Mouse (Mus musculus): ENCODE data around the gene Tbc1d22a.
A peak's percentile ranks its signal among the peaks of the same experiment; 100 is the strongest.
"Not testable (repeated sequence)": the region's sequence is repeated elsewhere in the genome, so short reads cannot be mapped to it uniquely, and the experiment has no call there.

Gene Tbc1d22a

GRCm38 (mm10) chr15:86181321-86181720 is 32.9 kb upstream of the Tbc1d22a start:
- DNase-seq (ENCODE audit: low read depth), result not testable (repeated sequence)

DNA sequence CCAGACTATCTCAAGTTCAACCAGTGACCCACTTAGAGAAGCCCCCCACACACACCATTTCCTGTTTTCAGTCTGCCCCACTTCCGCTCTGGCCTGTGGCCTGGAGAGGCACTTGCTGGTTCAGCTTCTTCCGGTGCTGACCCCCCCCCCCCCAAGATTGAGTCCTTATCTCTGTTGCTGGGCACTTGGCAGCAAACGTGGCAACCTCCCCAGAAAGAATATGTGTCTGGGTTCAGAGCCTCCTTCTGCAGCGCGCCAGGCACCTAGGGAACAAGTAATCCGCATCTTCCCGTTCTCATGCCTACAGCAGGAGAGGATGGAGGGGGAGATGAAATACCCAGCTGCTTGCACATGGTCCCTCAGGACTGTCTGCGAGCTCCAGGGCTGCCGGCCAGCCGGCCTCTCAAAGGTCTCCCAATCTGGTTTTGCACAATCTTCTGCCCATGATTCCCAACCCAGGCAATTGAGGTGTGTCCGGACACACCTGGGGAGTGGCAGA is 32.3 kb upstream of the Tbc1d22a start:
- DNase-seq (ENCODE audit: low read depth), result peak; percentile 87

- DNase-seq (ENCODE audit: low read depth), result peak; percentile 79
These were observed 31.6 kb upstream of the Tbc1d22a start for GRCm38 (mm10) chr15:86182646-86183045.

DNA sequence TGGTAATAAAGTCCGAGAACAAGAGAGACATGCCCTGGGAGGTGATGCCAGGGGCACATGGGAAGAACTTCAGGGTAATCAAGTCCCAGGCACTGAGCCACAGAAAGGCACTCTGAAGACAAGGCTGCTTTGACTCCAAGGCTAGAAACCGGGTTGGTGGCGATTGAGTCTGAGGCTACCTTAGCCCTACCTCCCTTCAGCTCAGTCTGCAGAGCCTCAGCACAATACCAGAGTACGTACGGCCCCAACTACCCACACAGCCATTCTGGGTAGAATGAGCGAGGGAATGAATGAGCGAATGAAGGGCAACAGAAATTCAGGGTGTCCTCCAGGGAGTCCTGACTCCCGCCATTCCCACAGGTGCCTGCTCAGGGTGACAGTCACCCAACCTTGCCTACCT is 30.8 kb upstream of the Tbc1d22a start:
- no peak for DNase-seq (ENCODE audit: low read depth)

- DNase-seq (ENCODE audit: low read depth), result no peak
These were observed 30.2 kb upstream of the Tbc1d22a start for GRCm38 (mm10) chr15:86184071-86184470.

- DNase-seq (ENCODE audit: low read depth), result peak; percentile 64
These were observed 29.2 kb upstream of the Tbc1d22a start for GRCm38 (mm10) chr15:86184851-86185688.

DNA sequence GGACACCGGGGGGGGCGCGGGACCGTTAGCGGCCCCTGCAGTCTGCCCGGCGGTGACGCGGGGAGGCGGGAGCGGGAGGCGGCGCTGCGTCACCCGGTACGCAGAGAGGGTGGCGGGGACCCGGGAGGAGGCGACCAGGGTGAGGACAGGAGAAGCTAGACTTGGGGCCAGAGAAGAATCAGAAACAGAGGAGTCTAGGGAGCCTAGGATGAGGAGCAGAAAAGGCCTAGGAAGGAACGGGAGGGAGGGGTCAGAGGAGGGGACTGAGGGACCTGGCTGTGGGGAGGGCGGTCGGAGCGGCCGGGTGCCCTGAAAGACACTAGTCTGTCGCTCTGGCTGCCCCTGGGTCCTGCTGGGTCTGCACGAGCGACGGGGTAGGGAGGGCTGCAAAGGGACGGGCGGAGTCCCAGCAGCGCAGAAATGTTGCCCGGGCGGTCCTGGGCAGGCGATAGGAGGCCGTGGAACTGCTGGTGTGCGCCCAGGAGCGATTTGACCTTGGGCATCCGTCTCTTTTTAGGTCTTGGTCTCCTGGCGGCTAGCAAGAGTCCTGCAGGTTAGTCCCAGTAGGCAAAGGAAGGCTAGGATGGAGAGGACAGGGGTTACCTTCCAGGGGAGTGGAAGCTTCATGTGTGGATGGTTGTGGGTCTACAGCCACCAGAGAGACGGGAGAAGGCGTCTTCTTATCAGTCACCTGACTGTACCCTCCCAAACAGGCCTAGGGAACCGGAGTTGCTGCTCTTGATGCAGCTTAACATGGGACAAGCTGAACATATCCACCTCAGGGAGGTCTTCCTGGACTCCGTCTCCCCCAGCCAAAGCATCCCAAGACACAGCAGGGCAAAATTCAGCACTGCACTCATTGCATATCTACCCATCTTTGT is 28.3 kb upstream of the Tbc1d22a start, which contains the start of gene Cerk:
TSS of gene Cerk (minus strand) at position 453 of the 881 bp plus-strand sequence.
- DNase-seq (ENCODE audit: low read depth), result peak; percentile 78

GRCm38 (mm10) chr15:86186686-86187085 is 27.6 kb upstream of the Tbc1d22a start:
- no peak for DNase-seq (ENCODE audit: low read depth)

- no peak for DNase-seq (ENCODE audit: low read depth)
These were observed 26.1 kb upstream of the Tbc1d22a start for GRCm38 (mm10) chr15:86188186-86188585.

DNA sequence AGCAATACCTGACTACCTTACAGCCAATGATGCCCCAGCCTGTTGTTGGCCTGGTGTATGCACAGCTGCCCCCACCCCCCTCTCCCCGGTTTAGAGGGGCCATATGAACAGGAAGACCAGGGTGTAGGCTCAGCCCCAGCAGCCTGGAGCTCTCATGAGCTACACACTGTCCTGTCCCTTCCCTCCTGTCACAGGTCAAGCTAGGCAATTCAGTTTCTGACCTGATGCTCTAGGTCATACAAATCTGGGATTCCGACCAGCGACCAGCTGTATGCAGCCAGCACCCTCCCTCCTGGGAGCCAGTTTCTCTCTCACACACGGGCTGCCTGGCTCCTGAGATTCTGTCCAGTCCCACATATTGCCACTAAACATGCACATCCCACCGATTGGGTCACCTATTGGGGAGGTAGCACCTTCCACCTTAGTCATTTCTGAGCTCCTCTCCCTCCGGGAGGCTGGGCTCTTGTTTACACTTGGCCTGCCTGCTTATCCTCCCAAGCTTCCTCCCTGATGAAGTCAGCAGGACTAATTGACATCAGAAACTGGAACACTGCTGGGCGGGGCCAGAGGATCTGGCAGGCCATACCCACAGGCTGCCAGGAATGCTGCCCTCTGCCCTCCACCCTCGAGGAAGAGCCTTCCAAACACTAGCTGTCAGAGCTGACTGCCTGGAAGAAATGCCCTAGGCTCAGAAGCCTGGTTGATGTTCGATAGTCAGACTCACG is 25.4 kb upstream of the Tbc1d22a start:
- DNase-seq (ENCODE audit: low read depth), result no peak

- no peak for DNase-seq (ENCODE audit: low read depth)
These were observed 23.9 kb upstream of the Tbc1d22a start for GRCm38 (mm10) chr15:86190387-86190786.

DNA sequence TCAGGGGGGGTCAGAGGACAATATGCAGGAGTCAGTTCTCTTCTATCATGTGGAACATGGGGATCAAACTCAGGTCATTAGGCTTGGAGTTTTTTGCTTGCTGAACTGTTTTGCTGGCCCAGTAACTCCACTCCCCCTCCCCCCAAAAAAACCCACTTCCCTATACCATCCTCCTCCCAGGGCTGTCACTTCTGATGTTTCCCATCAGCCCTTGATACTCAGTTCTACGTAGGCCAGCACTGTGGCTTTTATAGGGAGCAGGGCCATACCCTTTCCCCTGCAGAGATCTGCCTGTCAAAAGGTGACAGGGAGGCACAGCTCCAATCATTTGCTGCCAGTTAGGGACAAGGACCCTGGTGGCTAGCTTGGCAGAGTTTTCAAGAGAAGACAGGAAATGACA is 22.8 kb upstream of the Tbc1d22a start:
- no peak for DNase-seq (ENCODE audit: low read depth)

GRCm38 (mm10) chr15:86191933-86192332 is 22.3 kb upstream of the Tbc1d22a start:
- no peak for DNase-seq (ENCODE audit: low read depth)

DNA sequence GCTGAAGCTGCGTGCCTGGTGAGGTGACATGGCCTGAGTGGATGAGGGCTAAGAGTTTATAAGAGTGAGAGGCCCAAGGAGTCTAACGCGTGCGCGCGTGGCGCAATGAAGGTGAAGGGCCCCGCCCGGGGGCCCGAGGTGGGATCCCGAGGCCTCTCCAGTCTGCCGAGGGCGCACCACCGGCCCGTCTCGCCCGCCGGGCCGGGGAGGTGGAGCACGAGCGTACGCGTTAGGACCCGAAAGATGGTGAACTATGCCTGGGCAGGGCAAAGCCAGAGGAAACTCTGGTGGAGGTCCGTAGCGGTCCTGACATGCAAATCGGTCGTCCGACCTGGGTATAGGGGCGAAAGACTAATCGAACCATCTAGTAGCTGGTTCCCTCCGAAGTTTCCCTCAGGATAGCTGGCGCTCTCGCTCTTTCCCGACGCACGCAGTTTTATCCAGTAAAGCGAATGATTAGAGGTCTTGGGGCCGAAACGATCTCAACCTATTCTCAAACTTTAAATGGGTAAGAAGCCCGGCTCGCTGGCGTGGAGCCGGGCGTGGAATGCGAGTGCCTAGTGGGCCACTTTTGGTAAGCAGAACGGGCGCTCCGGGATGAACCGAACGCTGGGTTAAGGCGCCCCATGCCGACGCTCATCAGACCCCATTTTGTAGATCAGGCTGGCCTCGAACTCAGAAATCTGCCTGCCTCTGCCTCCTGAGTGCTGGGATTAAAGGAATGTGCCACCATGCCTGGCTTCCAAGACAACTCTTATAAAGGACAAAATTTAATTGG is 19.4 kb upstream of the Tbc1d22a start:
- not testable (repeated sequence) for DNase-seq (ENCODE audit: low read depth)

DNA sequence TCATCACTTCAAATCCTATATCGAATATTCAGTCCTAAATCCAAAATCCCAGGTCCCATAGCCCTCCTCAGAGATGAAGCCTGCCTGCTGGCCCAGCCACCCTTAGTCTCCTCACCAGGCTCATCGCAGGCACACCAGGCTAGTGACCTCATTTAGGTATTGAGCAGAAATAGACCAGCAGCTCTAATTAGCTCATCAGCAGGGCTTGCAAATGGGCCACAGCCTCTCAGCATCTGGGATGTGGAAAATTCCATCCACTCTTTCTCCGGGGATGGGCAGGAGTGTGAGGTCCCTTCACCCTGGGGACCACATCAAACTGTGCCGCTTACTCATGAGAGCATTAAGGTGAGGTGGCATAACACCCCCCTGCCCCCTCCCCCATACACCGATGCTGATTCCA is 15.2 kb upstream of the Tbc1d22a start:
- no peak for DNase-seq (ENCODE audit: low read depth)

DNA sequence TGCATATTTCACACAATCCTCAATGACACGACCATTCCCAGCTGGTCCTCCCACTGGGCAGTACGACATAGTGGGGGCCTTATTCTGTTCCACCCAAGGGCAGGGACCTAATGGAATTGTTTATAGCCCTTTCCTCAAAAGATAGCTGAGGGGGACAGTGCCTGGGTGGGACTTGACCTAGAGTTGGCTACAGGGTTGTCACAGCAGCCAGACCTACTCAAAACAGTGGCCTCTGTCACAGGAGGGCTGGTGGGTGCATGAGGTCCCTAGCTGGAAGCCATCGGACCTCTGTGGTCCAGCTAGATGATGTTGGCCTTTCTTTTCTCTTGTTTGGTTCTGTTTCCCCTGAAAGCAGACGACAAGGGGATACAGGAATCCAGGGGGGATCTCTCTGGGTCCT is 14.8 kb upstream of the Tbc1d22a start:
- DNase-seq (ENCODE audit: low read depth), result no peak

DNA sequence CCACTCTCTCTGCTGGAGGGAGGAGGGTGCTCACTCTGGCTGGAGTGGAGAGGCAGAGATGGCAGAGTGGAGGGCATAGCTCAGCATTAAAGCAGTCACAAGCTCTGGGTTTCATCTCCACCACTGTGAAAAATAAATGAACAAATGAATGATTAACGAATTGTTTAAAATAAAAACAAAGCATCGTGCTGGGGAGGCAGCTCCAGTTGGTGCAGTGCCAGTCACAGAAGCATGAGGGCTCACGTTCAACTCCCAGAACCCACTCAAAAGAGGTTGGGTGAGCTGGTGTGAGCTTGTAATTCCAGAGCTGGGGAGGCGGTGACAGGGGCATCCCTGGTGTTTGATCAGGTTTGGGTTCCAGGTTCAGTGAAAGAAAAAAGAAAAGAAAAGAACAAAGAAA is 14.1 kb upstream of the Tbc1d22a start:
- DNase-seq (ENCODE audit: low read depth), result no peak

DNA sequence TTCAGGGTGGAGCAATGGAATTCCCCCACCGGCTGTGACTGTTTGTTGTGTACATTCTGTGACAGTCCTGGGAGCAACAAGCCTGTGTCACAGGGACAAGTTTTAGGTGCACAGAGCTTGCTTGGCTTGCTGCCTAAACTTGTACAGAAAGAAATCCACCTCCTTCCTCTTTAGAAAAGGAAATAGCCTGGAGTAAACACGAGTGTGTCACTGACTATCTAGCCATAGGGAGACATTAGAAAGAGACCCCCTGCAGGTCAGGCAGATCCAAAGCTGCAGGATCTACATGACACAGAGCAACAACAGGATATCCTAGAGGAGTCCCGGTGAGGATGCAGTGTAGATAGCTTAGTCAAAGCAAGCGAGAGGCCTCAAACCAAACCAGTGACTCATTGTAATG is 13.2 kb upstream of the Tbc1d22a start:
- DNase-seq (ENCODE audit: low read depth), result peak; percentile 86

DNA sequence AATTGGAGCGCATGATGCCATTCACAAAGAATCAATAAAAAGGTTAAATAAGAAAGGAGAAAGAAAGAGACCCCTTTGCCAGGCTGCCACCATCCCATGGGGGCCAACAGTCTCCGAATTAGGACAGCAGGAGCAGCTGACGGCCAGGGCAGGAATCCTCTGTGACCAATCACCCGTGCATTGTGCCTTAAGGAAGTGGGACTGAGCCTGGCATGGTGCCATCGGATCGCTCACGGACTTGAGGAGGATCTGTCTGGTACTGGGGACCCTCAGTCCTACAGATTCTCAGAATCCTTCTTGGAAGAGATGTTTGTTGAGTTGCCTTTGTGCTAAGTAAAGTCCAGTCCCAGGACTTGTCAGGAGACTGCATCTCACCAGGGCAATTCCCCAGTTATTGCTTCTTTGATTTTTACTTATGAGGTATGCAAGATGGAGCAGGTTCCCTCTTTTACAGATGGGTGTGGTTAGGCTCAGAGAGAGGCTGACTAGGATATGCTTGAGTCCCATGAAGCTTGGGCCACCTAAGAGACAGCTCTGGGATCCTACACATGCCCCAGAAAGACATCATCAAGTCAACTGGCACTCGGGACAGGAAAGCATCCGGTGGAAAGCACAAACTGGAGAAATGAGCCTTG is 12.4 kb upstream of the Tbc1d22a start:
- DNase-seq (ENCODE audit: low read depth), result no peak

- DNase-seq (ENCODE audit: low read depth), result peak; percentile 94
These were observed 11.6 kb upstream of the Tbc1d22a start for GRCm38 (mm10) chr15:86202640-86203039.

DNA sequence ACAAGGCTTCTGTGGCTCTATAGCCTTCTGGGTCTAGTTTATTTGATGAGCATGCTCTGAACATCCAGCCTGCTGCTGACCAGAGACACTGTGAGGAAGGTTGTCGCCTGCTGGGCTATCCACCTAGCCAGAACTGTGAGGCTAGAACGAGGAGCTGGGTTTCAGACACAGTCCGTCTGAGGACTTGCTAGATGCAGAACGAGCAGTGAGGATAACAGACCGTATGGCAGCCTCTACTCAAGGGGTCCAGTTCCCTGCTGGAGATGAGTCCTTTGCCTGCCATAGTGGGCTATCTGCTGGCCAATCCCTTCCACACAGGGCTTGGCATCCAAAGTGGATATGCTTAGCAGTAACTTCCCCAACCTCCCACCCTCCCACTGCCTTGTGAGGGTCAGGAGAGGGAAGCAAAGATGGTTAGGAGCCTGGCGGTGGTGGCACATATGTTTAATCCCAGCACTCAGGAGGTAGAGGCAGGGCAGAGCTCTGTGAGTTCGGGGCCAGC is 10.9 kb upstream of the Tbc1d22a start:
- no peak for DNase-seq (ENCODE audit: low read depth)
